9 mouse cellular contexts compared by ENCODE assay signal in the genomic region with DNA sequence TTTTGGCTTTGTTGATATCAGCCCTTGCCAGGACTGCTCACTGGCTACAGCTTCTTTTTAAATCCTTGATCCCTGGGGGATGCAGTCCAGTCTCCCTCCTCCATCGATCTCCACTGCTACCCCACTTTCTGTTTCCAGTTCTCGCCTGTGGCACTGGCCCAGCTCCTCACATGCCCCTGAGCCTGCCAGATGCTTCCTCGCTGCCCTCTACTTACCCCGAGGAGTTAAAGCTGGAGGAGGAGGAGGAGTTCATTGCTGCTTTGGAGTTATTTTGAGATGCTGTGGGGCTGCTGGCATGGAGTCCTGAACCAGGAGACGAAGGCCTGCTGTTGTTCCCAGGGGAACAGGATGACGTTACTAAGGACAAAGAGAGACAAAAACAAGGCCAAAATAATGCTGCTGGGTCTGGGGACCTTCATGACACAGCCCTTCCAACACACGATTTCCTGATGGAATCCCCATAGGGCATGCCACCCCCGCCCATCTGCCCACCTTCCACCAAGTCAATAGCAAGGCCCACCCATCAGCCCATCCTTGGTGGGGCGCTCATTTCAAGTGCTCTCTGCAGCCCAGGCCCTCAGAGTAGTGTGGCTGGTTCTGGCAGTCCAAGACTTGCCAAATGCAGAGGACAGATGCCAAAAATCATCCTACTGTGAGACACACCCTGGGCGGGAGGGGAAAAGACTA. TPM values are rescaled to one million over a fixed set of nuclear protein-coding genes. Genes with fewer than 3 reads are reported as not detected.
DNase-seq lines count a peak whose midpoint lies in the region; ATAC-seq lines count a peak whose summit lies in the region.
"Had no signal": no experiment of that assay in that cellular context is flagged by ENCODE, and none has a peak within 500 bp of the region (broad histone marks: within the 10 kb centered on the region; RNA-seq: fewer than 3 reads in every experiment).

No protein-coding gene starts in this region.

- H3K36me3 ChIP-seq in limb, embryonic 15.5 days, result no peaks in the 10 kb centered on the region
- H3K36me3 ChIP-seq in limb, embryonic 10.5 days, result no peaks in the 10 kb centered on the region
- H3K36me3 ChIP-seq in forebrain, embryonic 12.5 days (replicated peaks), result no peaks in the 10 kb centered on the region

- H3K9ac ChIP-seq in limb, embryonic 15.5 days, result no peak overlapping the region
- no peak overlapping the region for H3K9ac ChIP-seq in forebrain, embryonic 12.5 days

- H3K9me3 ChIP-seq in limb, embryonic 15.5 days, result no peaks in the 10 kb centered on the region
- no peaks in the 10 kb centered on the region for H3K9me3 ChIP-seq in limb, embryonic 10.5 days (replicated peaks)
- no peaks in the 10 kb centered on the region for H3K9me3 ChIP-seq in forebrain, embryonic 12.5 days

- H3K4me1 ChIP-seq in limb, embryonic 15.5 days, result peaks cover 14% of the 10 kb centered on the region
- H3K4me1 ChIP-seq in limb, embryonic 10.5 days, result peaks cover 23% of the 10 kb centered on the region
- H3K4me1 ChIP-seq in brown adipose tissue, adult 24 weeks (ENCODE audit: control insufficient read depth, insufficient read depth, insufficient read length, low read length), result peaks cover 6% of the 10 kb centered on the region; the same call in 1 of the 2 replicates
- no peaks in the 10 kb centered on the region for H3K4me1 ChIP-seq in forebrain, embryonic 12.5 days
- H3K4me1 ChIP-seq: megakaryocyte, embryonic 14.5 days had no signal

- H3K27me3 ChIP-seq in limb, embryonic 15.5 days, result no peaks in the 10 kb centered on the region
- no peaks in the 10 kb centered on the region for H3K27me3 ChIP-seq in limb, embryonic 10.5 days (ENCODE audit: low read depth, poor library complexity, severe bottlenecking)
- H3K27me3 ChIP-seq in forebrain, embryonic 12.5 days, result no peaks in the 10 kb centered on the region

- no peak for DNase-seq in limb, embryonic 10.5 days (ENCODE audit: low spot score)
- DNase-seq in heart, postnatal 4 days, result peak; percentile 66
- peak; percentile 47 for DNase-seq in ovary, postnatal 36 days (ENCODE audit: low spot score)
- no peak for DNase-seq in cerebellum, postnatal 4 days (ENCODE audit: low spot score in 2 of 2)
- DNase-seq: cerebellum, postnatal 14 days had no signal

- WGBS in limb, embryonic 15.5 days, result 63% methylated on average over 10 of the region's 10 CpGs
- WGBS in limb, embryonic 10.5 days, result 81% methylated on average over 10 of the region's 10 CpGs
- 77% methylated on average over 10 of the region's 10 CpGs for WGBS in forebrain, embryonic 12.5 days

- no peak overlapping the region for H3K4me3 ChIP-seq in limb, embryonic 15.5 days
- no peak overlapping the region for H3K4me3 ChIP-seq in limb, embryonic 10.5 days
- no peak overlapping the region for H3K4me3 ChIP-seq in brown adipose tissue, adult 24 weeks (ENCODE audit: insufficient read depth, low read depth, low read length)
- no peak overlapping the region for H3K4me3 ChIP-seq in forebrain, embryonic 12.5 days (replicated peaks)
- H3K4me3 ChIP-seq: megakaryocyte, embryonic 14.5 days had no signal

- ATAC-seq in limb, embryonic 15.5 days (ENCODE audit: insufficient number of reproducible peaks, low FRiP score, low TSS enrichment, low read depth), result peak; percentile 52; the same call in 1 of the 2 replicates
- ATAC-seq in forebrain, embryonic 12.5 days (ENCODE audit: low FRiP score), result no peak

- H3K4me2 ChIP-seq in limb, embryonic 15.5 days, result no peak overlapping the region
- H3K4me2 ChIP-seq in forebrain, embryonic 12.5 days, result no peak overlapping the region

- no peak overlapping the region for H3K27ac ChIP-seq in limb, embryonic 15.5 days
- H3K27ac ChIP-seq in limb, embryonic 10.5 days, result no peak overlapping the region
- peak overlapping the region; percentile 70 for H3K27ac ChIP-seq in brown adipose tissue, adult 24 weeks (replicated peaks; ENCODE audit: low read depth, low read length)
- no peak overlapping the region for H3K27ac ChIP-seq in forebrain, embryonic 12.5 days

RNA-seq across cellular contexts. Expression of a gene that starts 10.9 kb away (rescaled TPM):
- 5.0 and 5.3 TPM in 2 replicates for polyA plus RNA-seq in limb, embryonic 15.5 days (2015; fragmentation: Nextera tagmentation; extraction: Ambion mirVana)
- polyA plus RNA-seq in limb, embryonic 10.5 days (2016; fragmentation: Nextera tagmentation; extraction: Ambion mirVana), result 8.9 and 9.9 TPM in 2 replicates
- polyA plus RNA-seq in brown adipose tissue, adult 24 weeks (2012; ENCODE audit: insufficient read depth, insufficient read length, missing spikeins), result 1.6 and 2.5 TPM in 2 replicates
- 10 to 100 TPM; 11.9 to 12.7 TPM for total RNA-seq in heart, postnatal 4 days (2021)
- polyA plus RNA-seq in forebrain, embryonic 12.5 days (2016; fragmentation: Nextera tagmentation; extraction: Ambion mirVana), result 11.4 and 12.1 TPM in 2 replicates

RNA-seq across cellular contexts. Expression of a gene that starts 20.2 kb away (rescaled TPM):
- polyA plus RNA-seq in limb, embryonic 15.5 days (2015; fragmentation: Nextera tagmentation; extraction: Ambion mirVana), result 10.4 and 13.2 TPM in 2 replicates
- polyA plus RNA-seq in limb, embryonic 10.5 days (2016; fragmentation: Nextera tagmentation; extraction: Ambion mirVana), result 9.0 and 9.3 TPM in 2 replicates
- 47.7 and 58.9 TPM in 2 replicates for polyA plus RNA-seq in brown adipose tissue, adult 24 weeks (2012; ENCODE audit: insufficient read depth, insufficient read length, missing spikeins)
- total RNA-seq in heart, postnatal 4 days (2021), result 100 to 1,000 TPM; 139 to 150 TPM
- 14.2 and 17.8 TPM in 2 replicates for polyA plus RNA-seq in forebrain, embryonic 12.5 days (2016; fragmentation: Nextera tagmentation; extraction: Ambion mirVana)

Comparison
In these comparisons a context has a peak if more than half of its experiments do, and no peak if none do; other contexts are left out.
1. DNase-seq: peak in heart, postnatal 4 days (single experiment) and ovary, postnatal 36 days (single experiment); none in limb, embryonic 10.5 days (single experiment) and cerebellum, postnatal 4 days (0 of 2).